Mouse (Mus musculus): ENCODE measurements around the gene Krt14. TPM values are rescaled to one million over a fixed set of nuclear protein-coding genes. Genes with fewer than 3 reads are reported as not detected.

Krt14 gene
- polyA plus RNA-seq, 1 experiment from 2014 or later: 1.9 TPM

DNA sequence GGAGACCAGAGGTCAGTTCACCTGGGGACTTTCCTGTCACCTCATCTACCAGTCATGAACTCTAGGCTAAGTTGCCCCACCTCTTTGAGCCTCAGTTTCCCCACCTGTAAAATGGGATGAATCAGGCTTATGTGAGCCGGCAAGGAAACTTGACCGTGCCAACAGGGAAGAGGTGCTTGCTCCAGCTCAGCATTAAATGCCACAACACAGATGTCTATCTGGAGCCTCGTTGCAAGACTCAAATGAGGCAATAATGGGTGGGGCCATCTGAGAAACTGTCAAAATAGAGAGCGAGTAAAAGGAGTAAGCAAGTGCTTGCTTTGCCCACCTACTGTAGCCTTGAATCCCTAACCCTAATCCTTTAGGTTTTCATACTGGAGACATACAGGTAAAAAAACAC lies 12.0 kb upstream of the Krt14 start:
- H3K27ac ChIP-seq (replicated peaks in 1 of 2; ENCODE audit: control insufficient read depth in 1 of 2, insufficient read depth in 1 of 2, low read depth in 2 of 2, low read length in 2 of 2): no peak overlapping the region
- H3K9ac ChIP-seq (ENCODE audit: low read length): no peak overlapping the region
- H3K4me3 ChIP-seq (ENCODE audit: control insufficient read depth in 1 of 2, insufficient read depth in 1 of 2, low read depth in 1 of 2, low read length in 2 of 2): no peak overlapping the region
- H3K9me3 ChIP-seq (ENCODE audit: control insufficient read depth, low read length): no peaks in the 10 kb centered on the region; the same call in 1 of the 2 replicates
- no peaks in the 10 kb centered on the region for H3K36me3 ChIP-seq (ENCODE audit: control insufficient read depth, insufficient read depth, low read length)
- H3K27me3 ChIP-seq (ENCODE audit: control insufficient read depth, insufficient read depth, low read length): no peaks in the 10 kb centered on the region
- ATAC-seq (ENCODE audit: insufficient number of reproducible peaks, insufficient read depth, low FRiP score, low read depth): no peak
- no peak overlapping the region for H3K4me2 ChIP-seq (ENCODE audit: low read length)
- no peaks in the 10 kb centered on the region for H3K4me1 ChIP-seq (ENCODE audit: control insufficient read depth in 2 of 2, insufficient read depth in 2 of 2, low read length in 2 of 2)
- WGBS: 83% methylated on average over 4 of the region's 4 CpGs

GRCm38 (mm10) chr11:100208542-100208941 lies 1.2 kb upstream of the Krt14 start:
- no peak for ATAC-seq (ENCODE audit: insufficient number of reproducible peaks, insufficient read depth, low FRiP score, low read depth)
- H3K27me3 ChIP-seq (ENCODE audit: control insufficient read depth, insufficient read depth, low read length): no peaks in the 10 kb centered on the region
- 29% methylated on average over 6 of the region's 6 CpGs for WGBS
- H3K9me3 ChIP-seq (ENCODE audit: control insufficient read depth, low read length): no peaks in the 10 kb centered on the region
- H3K36me3 ChIP-seq (ENCODE audit: control insufficient read depth, insufficient read depth, low read length): no peaks in the 10 kb centered on the region
- no peaks in the 10 kb centered on the region for H3K4me1 ChIP-seq (ENCODE audit: control insufficient read depth in 2 of 2, insufficient read depth in 2 of 2, low read length in 2 of 2)
- no peak overlapping the region for H3K4me3 ChIP-seq (ENCODE audit: control insufficient read depth in 1 of 2, insufficient read depth in 1 of 2, low read depth in 1 of 2, low read length in 2 of 2)
- H3K4me2 ChIP-seq (ENCODE audit: low read length): no peak overlapping the region
- H3K27ac ChIP-seq (replicated peaks in 1 of 2; ENCODE audit: control insufficient read depth in 1 of 2, insufficient read depth in 1 of 2, low read depth in 2 of 2, low read length in 2 of 2): no peak overlapping the region
- no peak overlapping the region for H3K9ac ChIP-seq (ENCODE audit: low read length)

- no peaks in the 10 kb centered on the region for H3K36me3 ChIP-seq (ENCODE audit: control insufficient read depth, insufficient read depth, low read length)
- H3K27ac ChIP-seq (replicated peaks in 1 of 2; ENCODE audit: control insufficient read depth in 1 of 2, insufficient read depth in 1 of 2, low read depth in 2 of 2, low read length in 2 of 2): no peak overlapping the region
- H3K4me2 ChIP-seq (ENCODE audit: low read length): no peak overlapping the region
- H3K4me1 ChIP-seq (ENCODE audit: control insufficient read depth in 2 of 2, insufficient read depth in 2 of 2, low read length in 2 of 2): no peaks in the 10 kb centered on the region
- no peaks in the 10 kb centered on the region for H3K27me3 ChIP-seq (ENCODE audit: control insufficient read depth, insufficient read depth, low read length)
- H3K9ac ChIP-seq (ENCODE audit: low read length): no peak overlapping the region
- no peaks in the 10 kb centered on the region for H3K9me3 ChIP-seq (ENCODE audit: control insufficient read depth, low read length)
- no peak overlapping the region for H3K4me3 ChIP-seq (ENCODE audit: control insufficient read depth in 1 of 2, insufficient read depth in 1 of 2, low read depth in 1 of 2, low read length in 2 of 2)
- 10% methylated on average over 6 of the region's 6 CpGs for WGBS
- no peak for ATAC-seq (ENCODE audit: insufficient number of reproducible peaks, insufficient read depth, low FRiP score, low read depth)
Measured at GRCm38 (mm10) chr11:100203448-100203847, 3.9 kb downstream of the Krt14 start.

DNA sequence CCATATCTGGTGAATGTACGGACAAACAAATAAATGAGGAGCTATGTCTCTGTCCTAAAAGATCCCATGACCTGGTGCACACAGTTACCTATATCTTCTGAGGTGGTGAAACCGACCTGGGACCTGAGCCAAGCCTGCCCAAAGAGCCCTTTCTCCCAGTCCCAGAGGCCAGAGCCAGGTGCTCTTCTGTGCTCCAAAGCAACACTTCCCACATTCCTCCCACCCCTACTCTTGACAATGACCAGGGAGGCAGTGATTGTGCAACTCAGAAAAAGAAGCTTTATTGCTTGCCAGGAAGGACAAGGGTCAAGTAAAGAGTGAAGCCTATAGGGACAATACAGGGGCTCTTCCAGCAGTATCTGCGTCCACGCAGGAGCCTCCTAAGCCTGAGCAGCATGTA lies 4.4 kb downstream of the Krt14 start:
- Histone ChIP-seq H3K27me3 (ENCODE audit: control insufficient read depth, insufficient read depth, low read length) (no peaks in the 10 kb centered on the region), H3K36me3 (ENCODE audit: control insufficient read depth, insufficient read depth, low read length) (no peaks in the 10 kb centered on the region), H3K9ac (ENCODE audit: low read length) (no peak overlapping the region), H3K4me2 (ENCODE audit: low read length) (no peak overlapping the region), H3K4me1 (ENCODE audit: control insufficient read depth in 2 of 2, insufficient read depth in 2 of 2, low read length in 2 of 2) (no peaks in the 10 kb centered on the region), H3K4me3 (ENCODE audit: control insufficient read depth in 1 of 2, insufficient read depth in 1 of 2, low read depth in 1 of 2, low read length in 2 of 2) (no peak overlapping the region), H3K9me3 (ENCODE audit: control insufficient read depth, low read length) (no peaks in the 10 kb centered on the region), H3K27ac (replicated peaks in 1 of 2; ENCODE audit: control insufficient read depth in 1 of 2, insufficient read depth in 1 of 2, low read depth in 2 of 2, low read length in 2 of 2) (no peak overlapping the region)
- WGBS: 84% methylated on average over 4 of the region's 4 CpGs
- no peak for ATAC-seq (ENCODE audit: insufficient number of reproducible peaks, insufficient read depth, low FRiP score, low read depth)

DNA sequence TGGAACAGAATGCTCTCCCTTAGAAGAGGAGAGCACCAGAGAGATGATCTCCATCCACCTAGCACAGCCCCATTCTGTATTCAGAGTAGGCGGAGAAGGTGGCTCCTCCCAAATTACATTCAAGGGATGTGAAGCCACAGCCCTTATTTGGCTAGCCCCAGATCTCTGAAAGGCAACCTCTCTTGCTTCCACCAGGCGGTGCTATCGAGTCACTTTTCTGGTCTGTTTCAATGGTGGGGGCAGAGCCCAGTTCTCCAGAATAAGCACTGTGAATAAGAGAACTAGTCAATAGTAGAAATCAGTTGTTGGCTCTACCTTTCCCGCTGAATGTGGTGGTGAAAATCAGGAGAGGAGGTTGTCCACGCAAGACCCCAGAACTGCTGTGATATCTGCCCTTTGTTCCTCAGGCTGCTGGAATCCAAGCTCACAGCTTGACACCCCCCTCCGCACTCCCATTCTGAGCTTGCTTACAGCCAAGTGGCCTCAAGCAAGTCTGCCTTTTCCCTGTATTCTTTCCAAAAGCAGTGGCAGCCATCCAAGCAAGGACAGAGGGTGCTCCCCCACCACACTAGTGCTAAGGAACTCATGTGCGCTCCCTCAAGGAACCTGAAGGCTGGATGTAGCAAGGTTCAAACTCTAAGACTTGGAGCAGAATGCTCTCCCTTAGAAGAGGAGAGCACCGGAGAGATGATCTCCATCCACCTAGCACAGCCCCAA lies 7.1 kb downstream of the Krt14 start:
- 45% methylated on average over 8 of the region's 8 CpGs for WGBS
- H3K4me2 ChIP-seq (ENCODE audit: low read length): no peak overlapping the region

DNA sequence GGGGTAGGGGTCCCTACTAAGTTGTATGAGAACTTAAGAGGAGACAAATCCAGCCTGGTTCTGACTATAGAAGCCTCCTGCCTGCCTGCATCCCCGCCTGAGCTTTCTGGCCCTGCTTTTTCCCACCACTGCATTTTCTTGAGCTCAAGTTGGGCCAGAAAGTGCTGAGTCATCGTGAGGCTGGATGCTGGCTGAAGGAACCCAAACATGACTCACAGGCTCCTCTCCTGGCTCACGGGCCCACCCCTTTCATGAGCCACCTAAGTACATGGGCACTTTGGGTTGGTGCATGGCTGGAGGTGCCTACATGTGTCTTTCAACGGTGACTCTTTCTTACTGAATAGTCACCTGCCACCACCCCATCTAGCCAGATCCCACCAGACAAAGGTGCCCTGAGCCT lies 8.7 kb downstream of the Krt14 start:
- no peak for ATAC-seq (ENCODE audit: insufficient number of reproducible peaks, insufficient read depth, low FRiP score, low read depth)
- Histone ChIP-seq H3K4me2 (ENCODE audit: low read length) (no peak overlapping the region), H3K4me1 (ENCODE audit: control insufficient read depth in 2 of 2, insufficient read depth in 2 of 2, low read length in 2 of 2) (no peaks in the 10 kb centered on the region), H3K9me3 (ENCODE audit: control insufficient read depth, low read length) (no peaks in the 10 kb centered on the region), H3K4me3 (ENCODE audit: control insufficient read depth in 1 of 2, insufficient read depth in 1 of 2, low read depth in 1 of 2, low read length in 2 of 2) (no peak overlapping the region), H3K27me3 (ENCODE audit: control insufficient read depth, insufficient read depth, low read length) (no peaks in the 10 kb centered on the region), H3K36me3 (ENCODE audit: control insufficient read depth, insufficient read depth, low read length) (no peaks in the 10 kb centered on the region), H3K27ac (replicated peaks in 1 of 2; ENCODE audit: control insufficient read depth in 1 of 2, insufficient read depth in 1 of 2, low read depth in 2 of 2, low read length in 2 of 2) (no peak overlapping the region), H3K9ac (ENCODE audit: low read length) (no peak overlapping the region)
- 58% methylated on average over 4 of the region's 4 CpGs for WGBS

More for the DNA sequence above, 7.1 kb downstream of the Krt14 start:
- H3K36me3 ChIP-seq (ENCODE audit: control insufficient read depth, insufficient read depth, low read length): no peaks in the 10 kb centered on the region
- H3K27me3 ChIP-seq (ENCODE audit: control insufficient read depth, insufficient read depth, low read length): no peaks in the 10 kb centered on the region
- no peaks in the 10 kb centered on the region for H3K4me1 ChIP-seq (ENCODE audit: control insufficient read depth in 2 of 2, insufficient read depth in 2 of 2, low read length in 2 of 2)
- H3K27ac ChIP-seq (replicated peaks in 1 of 2; ENCODE audit: control insufficient read depth in 1 of 2, insufficient read depth in 1 of 2, low read depth in 2 of 2, low read length in 2 of 2): no peak overlapping the region
- no peak overlapping the region for H3K4me3 ChIP-seq (ENCODE audit: control insufficient read depth in 1 of 2, insufficient read depth in 1 of 2, low read depth in 1 of 2, low read length in 2 of 2)
- no peaks in the 10 kb centered on the region for H3K9me3 ChIP-seq (ENCODE audit: control insufficient read depth, low read length)
- no peak overlapping the region for H3K9ac ChIP-seq (ENCODE audit: low read length)
- ATAC-seq (ENCODE audit: insufficient number of reproducible peaks, insufficient read depth, low FRiP score, low read depth): no peak

DNA sequence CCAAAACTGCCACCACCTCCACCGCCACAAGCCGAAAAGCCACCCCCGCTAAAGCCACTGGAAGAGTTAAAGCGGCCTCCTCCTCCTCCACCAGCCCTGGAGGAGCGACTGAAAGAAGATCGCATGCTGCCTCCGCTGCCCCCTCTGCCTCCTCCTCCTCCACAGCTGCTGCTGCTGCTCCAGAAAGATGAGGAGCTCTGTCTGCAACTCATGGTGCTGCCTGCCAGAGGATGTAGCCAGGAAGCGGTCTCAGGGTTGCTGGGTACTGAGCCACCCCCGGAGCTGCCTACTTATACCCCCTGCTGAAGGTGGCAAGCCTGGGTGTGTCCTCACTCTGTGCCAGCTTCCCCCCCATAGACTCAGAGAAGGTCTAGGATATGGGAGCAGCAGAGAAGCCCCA lies 14.4 kb downstream of the Krt14 start, which contains the start of gene Krt9:
Gene Krt9, minus strand, starts transcription at position 255 of the 400 bp plus-strand sequence.
- Histone ChIP-seq H3K36me3 (ENCODE audit: control insufficient read depth, insufficient read depth, low read length) (no peaks in the 10 kb centered on the region), H3K27me3 (ENCODE audit: control insufficient read depth, insufficient read depth, low read length) (no peaks in the 10 kb centered on the region), H3K4me2 (ENCODE audit: low read length) (no peak within 1 kb of the TSS), H3K9ac (ENCODE audit: low read length) (no peak within 1 kb of the TSS), H3K4me3 (ENCODE audit: control insufficient read depth in 1 of 2, insufficient read depth in 1 of 2, low read depth in 1 of 2, low read length in 2 of 2) (no peak within 1 kb of the TSS), H3K4me1 (ENCODE audit: control insufficient read depth in 2 of 2, insufficient read depth in 2 of 2, low read length in 2 of 2) (no peaks in the 10 kb centered on the region), H3K27ac (replicated peaks in 1 of 2; ENCODE audit: control insufficient read depth in 1 of 2, insufficient read depth in 1 of 2, low read depth in 2 of 2, low read length in 2 of 2) (no peak within 1 kb of the TSS), H3K9me3 (ENCODE audit: control insufficient read depth, low read length) (no peaks in the 10 kb centered on the region)
- WGBS: 55% methylated on average over 9 of the region's 9 CpGs
- ATAC-seq (ENCODE audit: insufficient number of reproducible peaks, insufficient read depth, low FRiP score, low read depth): no peak

DNA sequence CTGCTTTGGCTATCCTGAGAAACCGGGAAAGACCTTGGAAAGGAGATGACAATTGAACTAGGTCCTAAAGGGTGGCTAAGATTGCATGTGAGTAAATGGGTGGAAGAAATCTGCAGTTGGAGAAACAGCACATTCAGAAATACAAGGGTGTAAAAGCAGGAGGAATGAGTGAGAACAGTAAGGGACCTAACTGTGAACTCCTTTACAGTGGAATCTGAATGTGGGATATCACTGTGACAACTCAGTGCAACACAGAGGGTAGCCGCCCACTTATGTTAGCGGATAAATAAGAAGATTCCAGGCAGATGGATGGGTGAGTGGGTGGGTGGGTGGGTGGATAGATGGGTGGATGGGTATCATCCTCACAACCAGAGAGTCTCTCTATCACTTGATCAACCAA lies 15.5 kb downstream of the Krt14 start:
- no peaks in the 10 kb centered on the region for H3K4me1 ChIP-seq (ENCODE audit: control insufficient read depth in 2 of 2, insufficient read depth in 2 of 2, low read length in 2 of 2)
- no peak overlapping the region for H3K4me3 ChIP-seq (ENCODE audit: control insufficient read depth in 1 of 2, insufficient read depth in 1 of 2, low read depth in 1 of 2, low read length in 2 of 2)
- 90% methylated on average over 3 of the region's 3 CpGs for WGBS
- no peak overlapping the region for H3K27ac ChIP-seq (replicated peaks in 1 of 2; ENCODE audit: control insufficient read depth in 1 of 2, insufficient read depth in 1 of 2, low read depth in 2 of 2, low read length in 2 of 2)
- H3K9ac ChIP-seq (ENCODE audit: low read length): no peak overlapping the region
- no peak for ATAC-seq (ENCODE audit: insufficient number of reproducible peaks, insufficient read depth, low FRiP score, low read depth)
- no peaks in the 10 kb centered on the region for H3K9me3 ChIP-seq (ENCODE audit: control insufficient read depth, low read length)
- H3K27me3 ChIP-seq (ENCODE audit: control insufficient read depth, insufficient read depth, low read length): no peaks in the 10 kb centered on the region
- no peaks in the 10 kb centered on the region for H3K36me3 ChIP-seq (ENCODE audit: control insufficient read depth, insufficient read depth, low read length)
- no peak overlapping the region for H3K4me2 ChIP-seq (ENCODE audit: low read length)

Data from heart, embryonic 14.5 days (tissue).